Mouse (Mus musculus) heart, adult 8-10 months (tissue): ENCODE results near the gene Tmprss13. TPM values are rescaled to one million over a fixed set of nuclear protein-coding genes. Genes with fewer than 3 reads are reported as not detected.

Experiments used
- DNase-seq: peaks from one replicate; pipeline ENCODE4 v3.0.0; 2022; ENCODE audit warnings: low spot score
- total RNA-seq, 4 experiments: library from RNA; stranded (reverse); gene quantifications; 2 replicates each; pipeline ENCODE4 v1.2.4; 2022

Gene Tmprss13
- total RNA-seq, 4 experiments from 2014 or later: 5.9 to 9.3 (median 7.7) TPM

DNA sequence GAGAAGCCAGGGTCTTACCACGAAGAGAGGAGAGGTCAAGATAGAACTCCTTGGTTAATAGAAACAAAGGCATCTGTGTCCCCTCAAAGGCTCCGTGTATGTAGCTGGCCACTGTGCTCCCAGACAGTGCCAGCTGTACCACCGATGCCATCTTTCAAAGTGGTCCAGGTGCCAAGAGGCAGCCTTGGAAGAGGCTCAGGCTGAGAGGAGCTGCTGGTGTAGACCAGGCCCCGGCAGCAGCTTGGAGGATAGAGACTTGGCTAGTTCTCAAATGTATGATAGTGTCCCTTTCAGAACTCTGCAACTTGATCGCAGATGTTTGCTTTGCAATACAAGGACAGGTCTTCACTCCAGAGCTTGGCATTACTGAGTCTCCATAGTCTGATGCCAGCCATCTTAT is 63.4 kb downstream of the Tmprss13 start:
- no peak for DNase-seq

DNA sequence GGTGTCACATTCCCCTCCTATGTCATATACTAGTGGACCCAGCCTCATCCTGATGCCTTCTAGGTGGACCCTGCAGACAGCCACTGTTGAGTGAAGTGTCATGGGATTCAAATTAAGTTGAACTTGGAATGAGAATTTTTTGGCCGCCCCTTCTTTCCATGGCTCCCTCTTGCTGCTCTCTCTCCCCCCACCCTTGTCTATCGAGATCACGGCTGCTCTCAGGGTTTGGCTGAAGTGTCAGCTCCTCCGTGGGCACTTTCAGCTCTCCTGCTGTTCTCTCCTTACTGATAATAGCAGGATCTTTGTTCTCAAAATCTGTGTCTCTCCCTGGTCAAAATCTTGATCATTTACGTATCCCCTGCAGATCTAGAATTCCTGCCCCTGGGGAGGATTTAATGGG is 63.9 kb downstream of the Tmprss13 start:
- DNase-seq: no peak

DNA sequence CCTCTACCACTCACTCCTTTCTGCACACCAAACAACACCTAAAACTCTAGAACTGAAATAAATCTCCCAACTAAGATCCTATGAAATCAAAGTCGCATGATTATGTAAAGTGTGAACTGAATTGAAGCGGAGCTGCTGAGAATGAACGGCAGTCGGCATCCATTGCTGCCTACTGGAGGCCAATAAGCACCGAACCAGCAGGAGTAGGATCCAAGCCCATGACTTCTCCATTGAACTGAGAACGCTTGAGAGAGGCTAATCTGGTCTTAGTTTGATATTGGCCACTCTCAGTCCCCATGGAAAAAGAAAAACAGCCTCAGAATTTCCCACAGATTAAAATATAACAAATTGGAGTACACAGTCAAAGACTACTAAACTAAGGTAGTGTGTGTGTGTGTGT is 65.0 kb downstream of the Tmprss13 start:
- DNase-seq: no peak

GRCm38 (mm10) chr9:45386698-45387097 is 67.8 kb downstream of the Tmprss13 start:
- DNase-seq: no peak

GRCm38 (mm10) chr9:45388385-45388994 is 69.6 kb downstream of the Tmprss13 start:
- peak; percentile 91 for DNase-seq

DNA sequence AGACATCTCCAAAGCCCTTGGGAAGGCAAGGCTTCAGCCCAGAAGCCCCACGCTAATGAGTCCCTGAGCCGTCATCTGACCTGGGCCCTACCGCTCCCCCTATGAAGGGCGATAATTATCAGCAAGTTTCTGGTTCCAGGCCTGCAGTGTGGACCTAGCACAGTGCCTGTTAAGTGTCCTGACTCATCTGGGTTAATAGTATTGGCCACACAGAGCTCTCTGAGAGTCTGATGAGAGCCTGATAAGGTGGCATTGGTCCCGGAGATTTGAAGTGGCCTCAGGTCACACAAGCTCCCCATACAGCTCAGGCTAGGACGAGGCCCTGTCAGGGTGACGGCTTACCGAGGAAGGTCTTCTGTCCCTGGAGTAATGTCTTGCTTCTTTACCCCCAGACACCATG is 70.7 kb downstream of the Tmprss13 start:
- no peak for DNase-seq

- no peak for DNase-seq
These were observed 72.4 kb downstream of the Tmprss13 start for GRCm38 (mm10) chr9:45391299-45391698.

GRCm38 (mm10) chr9:45395218-45395617 is 76.3 kb downstream of the Tmprss13 start:
- DNase-seq: no peak

- DNase-seq: no peak
These were observed 76.9 kb downstream of the Tmprss13 start for GRCm38 (mm10) chr9:45395796-45396195.

Other genes starting within 250 kb of the Tmprss13 start
- gene Jaml, start 239.9 kb upstream of the Tmprss13 start, total RNA-seq: not detected
- 1 to 10 TPM in 2 of 4 experiments, under 1 TPM in 2; 0.81 to 1.4 (median 1.1) TPM for gene Scn2b, start 201.3 kb upstream of the Tmprss13 start, total RNA-seq
- gene Scn4b, start 180.7 kb upstream of the Tmprss13 start, total RNA-seq: 10 to 100 TPM; 30.2 to 58.6 (median 38.0) TPM
- not detected for gene BC049352, start 137.1 kb upstream of the Tmprss13 start, total RNA-seq
- gene Tmprss4, start 115.0 kb upstream of the Tmprss13 start, total RNA-seq: not detected
- 1 to 10 TPM; 1.1 to 2.7 (median 1.3) TPM for gene Il10ra, start 50.0 kb upstream of the Tmprss13 start, total RNA-seq
- gene Fxyd6, start 51.1 kb downstream of the Tmprss13 start, total RNA-seq: 10 to 100 TPM; 14.4 to 22.4 (median 18.8) TPM
- 1 to 10 TPM; 1.7 to 5.8 (median 3.9) TPM for gene Fxyd2, start 80.6 kb downstream of the Tmprss13 start, total RNA-seq
- not detected for gene Dscaml1, start 107.5 kb downstream of the Tmprss13 start, total RNA-seq